8 mouse cellular contexts compared by ENCODE assay signal in the genomic region with DNA sequence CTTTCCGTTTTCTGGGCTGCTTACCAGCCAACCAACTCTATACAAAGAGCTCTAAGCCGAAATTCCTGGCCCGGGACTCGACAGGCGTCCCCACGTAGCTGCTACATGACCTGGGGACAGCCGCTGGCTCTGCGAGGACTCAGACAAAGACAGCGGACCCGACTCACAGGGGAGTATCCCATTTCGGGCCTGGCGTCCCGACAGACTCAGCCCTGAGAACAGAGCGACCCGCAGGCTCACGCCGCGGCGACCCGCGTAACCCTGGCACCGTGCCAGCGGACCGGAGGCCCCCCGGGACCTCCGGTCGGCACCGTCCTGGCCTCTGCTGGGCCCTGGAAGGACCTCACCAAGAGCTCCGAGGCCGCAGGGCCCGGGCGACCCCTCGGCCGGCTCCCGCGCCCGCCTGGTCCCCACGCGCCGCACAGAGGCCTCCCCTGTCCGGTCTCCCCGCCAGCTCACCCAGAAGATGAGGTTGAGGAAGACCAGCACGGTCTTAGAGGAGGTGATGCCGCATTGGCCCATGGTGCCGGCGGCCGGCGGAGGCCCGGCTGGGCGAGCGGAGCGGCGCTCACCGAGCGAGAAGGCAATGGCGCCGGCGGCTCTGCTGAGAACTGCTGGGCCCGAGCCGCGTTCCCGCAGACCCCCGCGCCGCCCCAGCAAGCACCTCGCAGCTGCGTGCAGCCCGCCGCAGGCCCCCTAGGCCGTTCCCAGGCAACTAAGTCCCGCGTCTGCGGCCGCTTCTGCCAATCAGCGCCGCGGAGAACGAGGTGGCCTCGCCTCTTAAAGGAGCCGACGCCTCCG. TPM values are rescaled to one million over a fixed set of nuclear protein-coding genes. Genes with fewer than 3 reads are reported as not detected.
DNase-seq lines count a peak whose midpoint lies in the region; ATAC-seq and TF ChIP-seq lines count a peak whose summit lies in the region.

No protein-coding gene starts in this region.

- H3K36me3 ChIP-seq in C2C12 (ENCODE audit: control insufficient read depth, insufficient read depth), result no peaks in the 10 kb centered on the region
- no peaks in the 10 kb centered on the region for H3K36me3 ChIP-seq in heart, embryonic 12.5 days
- H3K36me3 ChIP-seq in kidney, embryonic 16.5 days (ENCODE audit: insufficient read depth, low read length), result no peaks in the 10 kb centered on the region
- H3K36me3 ChIP-seq in liver, adult 2 months (ENCODE audit: control insufficient read depth, insufficient read depth, low read length), result no peaks in the 10 kb centered on the region
- no peaks in the 10 kb centered on the region for H3K36me3 ChIP-seq in myocyte (ENCODE audit: control insufficient read depth, insufficient read depth)

- TF ChIP-seq CTCF in C2C12 (IDR thresholded peaks at IDR 0.05; ENCODE audit: control insufficient read depth, insufficient read depth, insufficient read length), result no peak
- TF ChIP-seq CTCF in brain, embryonic 14.5 days (IDR thresholded peaks at IDR 0.05; ENCODE audit: borderline replicate concordance, extremely low read depth, insufficient read depth, insufficient read length), result no peak
- no peak for TF ChIP-seq CTCF in liver, adult 2 months (IDR thresholded peaks at IDR 0.05; ENCODE audit: low read depth, low read length)

- under 1% methylated on average over 82 of the region's 82 CpGs for WGBS in heart, embryonic 12.5 days
- under 1% methylated on average over 82 of the region's 82 CpGs for WGBS in kidney, embryonic 16.5 days
- WGBS in liver, adult 2 months, result under 1% methylated on average over 82 of the region's 82 CpGs

- no peaks in the 10 kb centered on the region for H3K9me3 ChIP-seq in heart, embryonic 12.5 days (replicated peaks)
- H3K9me3 ChIP-seq in kidney, embryonic 16.5 days (ENCODE audit: low read length), result no peaks in the 10 kb centered on the region

- peak overlapping the region; percentile 76 for H3K4me2 ChIP-seq in heart, embryonic 12.5 days
- peak overlapping the region; percentile 73 for H3K4me2 ChIP-seq in kidney, embryonic 16.5 days (replicated peaks; ENCODE audit: low read depth, low read length)
- peak overlapping the region; percentile 95 for H3K4me2 ChIP-seq in myocyte (ENCODE audit: low read depth)

- peak overlapping the region; percentile 75 for H3K4me3 ChIP-seq in C2C12 (ENCODE audit: insufficient read depth, poor library complexity, severe bottlenecking)
- H3K4me3 ChIP-seq in heart, embryonic 12.5 days, result peak overlapping the region; percentile 88
- H3K4me3 ChIP-seq in kidney, embryonic 16.5 days (ENCODE audit: low read length), result peak overlapping the region; percentile 91
- peak overlapping the region; percentile 84 for H3K4me3 ChIP-seq in liver, adult 2 months (ENCODE audit: insufficient read depth, low read depth, low read length)
- H3K4me3 ChIP-seq in myocyte, result peak overlapping the region; percentile 51

- peaks cover 21% of the 10 kb centered on the region for H3K79me3 ChIP-seq in C2C12 (ENCODE audit: low read depth)

- TF ChIP-seq POLR2A in brain, embryonic 14.5 days (IDR thresholded peaks at IDR 0.05; ENCODE audit: borderline replicate concordance, extremely low read depth, insufficient read depth, insufficient read length, poor library complexity, severe bottlenecking), result peak; percentile 99
- TF ChIP-seq POLR2A in liver, adult 2 months (IDR thresholded peaks at IDR 0.05; ENCODE audit: extremely low read depth, insufficient read depth, low read length), result no peak
- peak; percentile 85 for TF ChIP-seq POLR2A in myocyte (IDR thresholded peaks at IDR 0.05; ENCODE audit: insufficient read length, low read depth)

- ATAC-seq in erythroblast, adult 5-6 weeks (replicated peaks; ENCODE audit: low FRiP score, poor library complexity, severe bottlenecking), result peak; percentile 75
- ATAC-seq in heart, embryonic 12.5 days (ENCODE audit: insufficient number of reproducible peaks, low FRiP score), result peak; percentile 94
- peak; percentile 97 for ATAC-seq in kidney, embryonic 16.5 days (ENCODE audit: low FRiP score, low TSS enrichment)

- DNase-seq in brain, embryonic 14.5 days (ENCODE audit: low read depth), result peak; percentile 99
- peak; percentile 34 for DNase-seq in liver, adult 2 months (ENCODE audit: extremely low read depth, low read depth, low spot score)
- peak; percentile 75 to 87 for DNase-seq in spleen, postnatal 4 days (ENCODE audit: low spot score in 2 of 2)

- peak overlapping the region; percentile 98 for H3K9ac ChIP-seq in heart, embryonic 12.5 days
- H3K9ac ChIP-seq in kidney, embryonic 16.5 days (replicated peaks; ENCODE audit: low read length), result peak overlapping the region; percentile 97
- H3K9ac ChIP-seq in liver, adult 2 months (ENCODE audit: low read depth, low read length), result peak overlapping the region; percentile 66

- H3K27me3 ChIP-seq in C2C12 (ENCODE audit: control insufficient read depth, insufficient read depth, insufficient read length), result no peaks in the 10 kb centered on the region
- H3K27me3 ChIP-seq in heart, embryonic 12.5 days (replicated peaks), result no peaks in the 10 kb centered on the region
- no peaks in the 10 kb centered on the region for H3K27me3 ChIP-seq in kidney, embryonic 16.5 days (ENCODE audit: insufficient read depth, low read length)
- H3K27me3 ChIP-seq in liver, adult 2 months (ENCODE audit: control insufficient read depth, insufficient read depth, low read length), result no peaks in the 10 kb centered on the region
- H3K27me3 ChIP-seq in myocyte (ENCODE audit: control insufficient read depth, insufficient read depth, insufficient read length), result no peaks in the 10 kb centered on the region

- H3K4me1 ChIP-seq in heart, embryonic 12.5 days (replicated peaks), result peaks cover 45% of the 10 kb centered on the region
- peaks cover 24% of the 10 kb centered on the region for H3K4me1 ChIP-seq in kidney, embryonic 16.5 days (ENCODE audit: insufficient read depth, low read length)
- no peaks in the 10 kb centered on the region for H3K4me1 ChIP-seq in liver, adult 2 months (ENCODE audit: control insufficient read depth, insufficient read depth, low read length)

- H3ac ChIP-seq in C2C12 (ENCODE audit: control insufficient read depth, insufficient read length, low read depth) (peak overlapping the region; percentile 73), myocyte (ENCODE audit: control insufficient read depth, insufficient read length) (peak overlapping the region; percentile 65)

- H3K79me2 ChIP-seq in C2C12 (ENCODE audit: control insufficient read depth, insufficient read depth), result peaks cover 52% of the 10 kb centered on the region
- no peaks in the 10 kb centered on the region for H3K79me2 ChIP-seq in liver, adult 2 months (ENCODE audit: control insufficient read depth, insufficient read depth, low read length)
- H3K79me2 ChIP-seq in myocyte (ENCODE audit: control insufficient read depth, insufficient read depth), result peaks cover 44% of the 10 kb centered on the region

- peak overlapping the region; percentile 92 for H3K27ac ChIP-seq in heart, embryonic 12.5 days (ENCODE audit: poor library complexity, severe bottlenecking)
- peak overlapping the region; percentile 90 for H3K27ac ChIP-seq in kidney, embryonic 16.5 days (ENCODE audit: low read length)
- H3K27ac ChIP-seq in liver, adult 2 months (replicated peaks; ENCODE audit: insufficient read depth, low read depth, low read length), result no peak overlapping the region

TF ChIP-seq in C2C12, 6 proteins besides CTCF, POLR2A, EP300 and RAD21:
- TF ChIP-seq MYOG (IDR thresholded peaks at IDR 0.05; ENCODE audit: control insufficient read depth, extremely low read depth, insufficient read length) (no peak), MAX (IDR thresholded peaks at IDR 0.05) (no peak), MYOD1 (IDR thresholded peaks at IDR 0.05; ENCODE audit: control insufficient read depth, insufficient read length, low read depth) (no peak), CEBPB (IDR thresholded peaks at IDR 0.05; ENCODE audit: low read depth) (no peak), USF1 (IDR thresholded peaks at IDR 0.05; ENCODE audit: low read depth) (no peak), FOSL1 (IDR thresholded peaks at IDR 0.05; ENCODE audit: insufficient read depth, low read length, poor library complexity, severe bottlenecking) (no peak)

TF ChIP-seq in myocyte, 11 proteins besides CTCF, POLR2A, EP300 and RAD21:
- TF ChIP-seq MYOD1 (IDR thresholded peaks at IDR 0.05; ENCODE audit: control insufficient read depth in 1 of 3, insufficient read length in 2 of 3, low read depth in 2 of 3) (peak in 1 of 3 experiments; percentile 69), POLR2AphosphoS2 (IDR thresholded peaks at IDR 0.05; ENCODE audit: insufficient read length, low read depth) (peak; percentile 60), E2F4 (IDR thresholded peaks at IDR 0.05; ENCODE audit: insufficient read depth) (no peak), USF1 (IDR thresholded peaks at IDR 0.05; ENCODE audit: low read depth) (no peak), MYOG (IDR thresholded peaks at IDR 0.05; ENCODE audit: control insufficient read depth in 1 of 3, insufficient read depth in 1 of 3, insufficient read length in 2 of 3, low read depth in 2 of 3) (peak in 2 of 3 experiments; percentile 9 to 71), TCF12 (IDR thresholded peaks at IDR 0.05; ENCODE audit: insufficient read depth, poor library complexity, severe bottlenecking) (no peak)

RNA-seq across cellular contexts. Expression of a gene that starts 4.7 kb away (rescaled TPM):
- polyA plus RNA-seq in C2C12 (2012; fragmentation: generic; extraction: Trizol), result 60.6 TPM
- polyA plus RNA-seq in brain, embryonic 14.5 days (2012; rRNA removed), result 382 and 433 TPM in 2 replicates
- total RNA-seq in erythroblast, adult 5-6 weeks (2015; ENCODE audit: low replicate concordance), result 6.9 and 11.1 TPM in 2 replicates
- 4.2 and 18.2 TPM in 2 replicates for total RNA-seq in erythroblast, adult 5-6 weeks (2017; ENCODE audit: low replicate concordance)
- polyA plus RNA-seq in heart, embryonic 12.5 days (2016; fragmentation: Nextera tagmentation; extraction: Ambion mirVana), result 397 and 400 TPM in 2 replicates
- polyA plus RNA-seq in kidney, embryonic 16.5 days (2015; fragmentation: Nextera tagmentation; extraction: Ambion mirVana), result 537 and 577 TPM in 2 replicates
- 4.7 and 6.1 TPM in 2 replicates for total RNA-seq in liver, adult 2 months (2014; rRNA removed)
- polyA plus RNA-seq in liver, adult 2 months (2012; rRNA removed), result 6.3 and 7.3 TPM in 2 replicates
- 135 TPM for polyA plus RNA-seq in myocyte (2012; fragmentation: generic; extraction: Trizol)

Comparison
In these comparisons a context has a peak if more than half of its experiments do, and no peak if none do; other contexts are left out.
1. DNase-seq: peak in every context shown above with its lines; median percentile 99 in brain, embryonic 14.5 days; 81 in spleen, postnatal 4 days; 34 in liver, adult 2 months.